Mouse (Mus musculus): ENCODE results near the gene Elf1.

GRCm38 (mm10) chr14:79515100-79515499 lies 34.1 kb downstream of the Elf1 start:
- no peak for TF ChIP-seq POLR2A (IDR thresholded peaks at IDR 0.05; ENCODE audit: low read depth, low read length)
- no peak for TF ChIP-seq CTCF (conservative IDR thresholded peaks at IDR 0.05; ENCODE audit: insufficient read depth, insufficient read length, low read depth, low read length)
